Mouse (Mus musculus) heart, embryonic 16.5 days (tissue): Measurements from ENCODE around the gene Gpr108. TPM values are rescaled to one million over a fixed set of nuclear protein-coding genes. Genes with fewer than 3 reads are reported as not detected.

Source experiments
- ATAC-seq: fragments of 200-750 bp; cut with Nextera tagmentation; replicated peaks from 2 replicates; pipeline ENCODE4 v1.8.0; 2017; ENCODE audit warnings: moderate number of reproducible peaks; ENCODE audit not compliant: insufficient read depth, low FRiP score; ENCODE audit errors: extremely low read depth
- H3K27ac ChIP-seq: fragments of 300-500 bp; sonication (generic); 2 replicates; pipeline ENCODE4 v1.5.1; 2014; ENCODE audit warnings: mild to moderate bottlenecking, low read length, control low read depth, moderate library complexity
- H3K27me3 ChIP-seq: fragments of 300-500 bp; sonication (generic); 2 replicates; pipeline ENCODE4 v1.6.1; 2014; ENCODE audit warnings: low read length, mixed read lengths; ENCODE audit not compliant: control insufficient read depth, insufficient read depth
- H3K36me3 ChIP-seq: fragments of 300-500 bp; sonication (generic); 2 replicates; pipeline ENCODE4 v1.6.1; 2014; ENCODE audit not compliant: control insufficient read depth, insufficient read depth
- H3K4me1 ChIP-seq: fragments of 300-500 bp; sonication (generic); 2 replicates; pipeline ENCODE4 v1.6.1; 2014; ENCODE audit warnings: low read length, mixed read lengths; ENCODE audit not compliant: control insufficient read depth, insufficient read depth
- H3K4me2 ChIP-seq: fragments of 300-500 bp; sonication (generic); 2 replicates; pipeline ENCODE4 v1.6.1; 2014; ENCODE audit warnings: low read depth, mild to moderate bottlenecking, control low read depth, low read length
- H3K4me3 ChIP-seq: fragments of 300-500 bp; sonication (generic); 2 replicates; pipeline ENCODE4 v1.5.1; 2014; ENCODE audit warnings: mild to moderate bottlenecking, control low read depth, low read length
- H3K9ac ChIP-seq: fragments of 300-500 bp; sonication (generic); 2 replicates; pipeline ENCODE4 v1.6.1; 2014; ENCODE audit warnings: low read length, control low read depth
- H3K9me3 ChIP-seq: fragments of 300-500 bp; sonication (generic); replicated peaks from 2 replicates; pipeline ENCODE4 v1.6.1; 2016; ENCODE audit warnings: low read length; ENCODE audit not compliant: control insufficient read depth
- WGBS: fragments of 180-500 bp; shearing (Covaris S2); extraction: QIAGEN DNeasy Blood & Tissue Kit; methylation state at CpG from one replicate; pipeline ENCODE4 v1.1.7; 2014; 5-methylcytosine and 5-hydroxymethylcytosine counted together
- polyA plus RNA-seq: library from polyadenylated mRNA; unstranded; fragments of >200 nt; fragmentation: Nextera tagmentation; extraction: Ambion mirVana; gene quantifications from 2 replicates; pipeline ENCODE4 v1.2.1, GENCODE M21; 2015

Gene Gpr108
- polyA plus RNA-seq, 1 experiment from 2014 or later, result 28.9 TPM

- H3K36me3 ChIP-seq, result peaks cover 27% of the 10 kb centered on the region
- no peak for ATAC-seq
- no peak overlapping the region for H3K9ac ChIP-seq
- peaks cover 6% of the 10 kb centered on the region; the same call in 1 of the 2 replicates for H3K4me1 ChIP-seq
- no peak overlapping the region for H3K27ac ChIP-seq
- H3K27me3 ChIP-seq, result no peaks in the 10 kb centered on the region
- no peak overlapping the region for H3K4me3 ChIP-seq
- H3K9me3 ChIP-seq, result no peaks in the 10 kb centered on the region
- no peak overlapping the region for H3K4me2 ChIP-seq
- WGBS, result 89% methylated on average over 17 of the region's 17 CpGs
Measured at GRCm38 (mm10) chr17:57262901-57263550, 14.8 kb upstream of the Gpr108 start.

GRCm38 (mm10) chr17:57261796-57262195, 13.6 kb upstream of the Gpr108 start:
- Histone ChIP-seq H3K4me2 (no peak overlapping the region), H3K27me3 (no peaks in the 10 kb centered on the region), H3K9ac (no peak overlapping the region), H3K36me3 (peaks cover 35% of the 10 kb centered on the region), H3K4me1 (peaks cover 6% of the 10 kb centered on the region; the same call in 1 of the 2 replicates), H3K27ac (no peak overlapping the region), H3K4me3 (no peak overlapping the region), H3K9me3 (no peaks in the 10 kb centered on the region)
- WGBS, result 33% methylated on average over 1 of the region's 1 CpGs
- ATAC-seq, result no peak

DNA sequence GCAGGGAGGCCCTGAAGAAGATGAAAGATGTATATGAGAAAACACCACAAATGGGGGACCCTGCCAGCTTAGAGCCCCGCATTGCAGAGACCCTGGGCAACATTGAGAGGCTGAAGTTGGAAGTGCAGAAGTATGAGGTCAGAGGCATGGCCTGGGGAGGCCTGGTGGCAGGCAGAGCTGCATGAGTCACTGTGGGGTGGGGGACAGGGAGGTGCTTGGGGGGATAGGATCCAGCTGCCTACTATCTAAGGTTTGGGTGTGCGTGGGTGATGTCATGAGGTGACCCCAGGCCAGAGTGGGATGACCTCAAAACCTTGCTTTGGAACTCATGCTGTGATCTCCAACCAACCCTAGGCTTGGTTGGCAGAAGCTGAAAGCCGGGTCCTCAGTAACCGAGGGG, 13.0 kb upstream of the Gpr108 start:
- no peaks in the 10 kb centered on the region for H3K9me3 ChIP-seq
- H3K27me3 ChIP-seq, result no peaks in the 10 kb centered on the region
- H3K4me1 ChIP-seq, result peaks cover 6% of the 10 kb centered on the region; the same call in 1 of the 2 replicates
- no peak overlapping the region for H3K4me2 ChIP-seq
- H3K9ac ChIP-seq, result no peak overlapping the region
- 91% methylated on average over 4 of the region's 4 CpGs for WGBS
- no peak overlapping the region for H3K4me3 ChIP-seq
- H3K36me3 ChIP-seq, result peaks cover 37% of the 10 kb centered on the region
- no peak overlapping the region for H3K27ac ChIP-seq
- no peak for ATAC-seq

DNA sequence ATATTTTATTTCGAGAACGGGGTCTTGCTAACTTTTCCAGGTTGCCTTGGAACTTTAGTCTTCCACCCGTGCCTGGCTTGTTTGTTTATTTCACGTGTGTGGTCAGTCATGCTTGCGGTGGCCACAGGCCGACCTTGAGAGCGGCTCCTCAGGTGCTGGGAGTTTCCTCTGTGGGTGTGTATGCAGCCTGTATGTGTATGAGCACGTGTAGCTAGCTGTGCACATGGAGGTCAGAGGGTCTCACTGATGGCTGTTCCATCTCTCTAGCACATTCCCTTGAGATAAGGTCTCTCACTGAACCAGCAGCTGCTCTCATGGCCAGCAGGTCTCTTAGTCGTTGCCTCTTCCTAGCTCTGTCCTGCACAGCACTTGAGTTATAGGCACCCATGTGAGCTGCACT, 12.1 kb upstream of the Gpr108 start:
- peaks cover 39% of the 10 kb centered on the region for H3K36me3 ChIP-seq
- H3K4me3 ChIP-seq, result no peak overlapping the region
- H3K4me1 ChIP-seq, result peaks cover 4% of the 10 kb centered on the region; the same call in 1 of the 2 replicates
- WGBS, result 64% methylated on average over 9 of the region's 9 CpGs
- H3K27ac ChIP-seq, result no peak overlapping the region
- no peak overlapping the region for H3K9ac ChIP-seq
- no peaks in the 10 kb centered on the region for H3K9me3 ChIP-seq
- H3K4me2 ChIP-seq, result no peak overlapping the region
- no peaks in the 10 kb centered on the region for H3K27me3 ChIP-seq
- no peak for ATAC-seq

DNA sequence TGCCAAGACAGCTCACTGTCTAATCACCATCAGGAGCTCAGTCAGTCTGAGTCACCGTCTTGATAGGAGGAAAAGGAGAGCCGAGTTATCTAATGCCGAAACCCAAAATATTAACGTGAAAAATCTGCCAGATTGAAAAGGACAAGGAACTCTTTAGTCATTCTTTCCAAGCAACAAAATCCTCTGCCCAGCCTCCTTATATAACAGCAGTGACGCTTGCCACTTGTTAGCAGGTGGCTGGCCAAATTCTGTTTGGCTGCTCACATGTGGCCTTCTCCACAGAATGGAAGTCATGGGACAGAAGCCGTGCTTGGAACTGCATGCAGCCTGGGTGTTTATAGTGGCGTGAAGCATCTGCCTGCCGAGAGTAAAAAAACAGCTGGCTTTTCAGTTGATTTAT, 11.5 kb upstream of the Gpr108 start:
- no peak for ATAC-seq
- H3K4me3 ChIP-seq, result no peak overlapping the region
- H3K27me3 ChIP-seq, result no peaks in the 10 kb centered on the region
- no peaks in the 10 kb centered on the region for H3K4me1 ChIP-seq
- H3K9me3 ChIP-seq, result no peaks in the 10 kb centered on the region
- 84% methylated on average over 8 of the region's 8 CpGs for WGBS
- no peak overlapping the region for H3K4me2 ChIP-seq
- peaks cover 44% of the 10 kb centered on the region for H3K36me3 ChIP-seq
- H3K9ac ChIP-seq, result no peak overlapping the region
- no peak overlapping the region for H3K27ac ChIP-seq

DNA sequence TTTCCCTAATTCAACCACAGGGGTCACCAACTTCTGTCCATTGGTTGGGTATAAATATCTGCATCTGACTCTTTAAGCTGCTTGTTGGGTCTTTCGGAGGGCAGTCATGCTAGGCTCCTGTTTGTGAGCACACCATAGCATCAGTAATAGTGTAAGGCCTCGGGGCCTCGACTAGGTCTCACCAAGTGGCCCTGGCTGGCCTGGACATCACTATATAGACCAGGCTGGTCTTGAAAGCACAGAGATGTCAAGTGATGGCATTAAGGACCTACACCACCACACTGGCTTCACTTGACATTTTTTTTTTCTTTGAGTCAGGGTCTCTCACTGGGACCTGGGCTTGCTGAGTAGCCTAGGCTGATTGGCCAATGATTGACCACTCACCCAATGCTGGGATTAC, 9.9 kb upstream of the Gpr108 start:
- no peak overlapping the region for H3K4me2 ChIP-seq
- H3K4me3 ChIP-seq, result no peak overlapping the region
- H3K4me1 ChIP-seq, result no peaks in the 10 kb centered on the region
- H3K36me3 ChIP-seq, result peaks cover 53% of the 10 kb centered on the region
- H3K9me3 ChIP-seq, result no peaks in the 10 kb centered on the region
- H3K9ac ChIP-seq, result no peak overlapping the region
- WGBS, result 89% methylated on average over 3 of the region's 3 CpGs
- no peak for ATAC-seq
- H3K27me3 ChIP-seq, result no peaks in the 10 kb centered on the region
- H3K27ac ChIP-seq, result no peak overlapping the region

- Histone ChIP-seq H3K4me3 (no peak overlapping the region), H3K36me3 (peaks cover 50% of the 10 kb centered on the region), H3K27ac (no peak overlapping the region), H3K4me2 (no peak overlapping the region), H3K4me1 (no peaks in the 10 kb centered on the region), H3K27me3 (no peaks in the 10 kb centered on the region), H3K9me3 (no peaks in the 10 kb centered on the region), H3K9ac (no peak overlapping the region)
- WGBS, result 95% methylated on average over 22 of the region's 22 CpGs
- no peak for ATAC-seq
Measured at GRCm38 (mm10) chr17:57256921-57257485, 8.8 kb upstream of the Gpr108 start.

- 0 out of 2 replicates have a peak, but pooled peaks cover 4% of the 10 kb centered on the region for H3K4me1 ChIP-seq
- no peak for ATAC-seq
- H3K9me3 ChIP-seq, result no peaks in the 10 kb centered on the region
- WGBS, result 81% methylated on average over 14 of the region's 14 CpGs
- H3K27ac ChIP-seq, result no peak overlapping the region
- no peak overlapping the region for H3K4me3 ChIP-seq
- H3K9ac ChIP-seq, result no peak overlapping the region
- H3K27me3 ChIP-seq, result no peaks in the 10 kb centered on the region
- no peak overlapping the region for H3K4me2 ChIP-seq
- peaks cover 41% of the 10 kb centered on the region for H3K36me3 ChIP-seq
Measured at GRCm38 (mm10) chr17:57255354-57255753, 7.1 kb upstream of the Gpr108 start.

DNA sequence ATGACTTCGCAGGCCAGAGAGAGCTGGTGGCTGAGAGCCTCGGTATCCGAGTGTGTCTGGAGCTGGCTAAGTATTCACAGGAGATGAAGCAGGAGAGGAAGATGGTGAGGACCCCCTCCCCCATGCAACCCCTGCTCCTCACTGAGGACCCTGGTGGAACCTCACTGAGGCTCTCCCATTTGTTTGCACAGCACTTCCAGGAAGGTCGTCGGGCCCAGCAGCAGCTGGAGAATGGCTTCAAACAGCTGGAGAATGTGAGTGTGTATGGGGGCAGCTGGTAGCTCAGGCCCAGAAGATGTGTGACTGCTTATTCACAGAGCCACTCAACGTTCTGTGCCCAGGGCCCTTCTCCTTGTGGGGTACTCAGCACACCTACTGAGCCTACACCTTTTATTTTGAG, 5.1 kb upstream of the Gpr108 start:
- 64% methylated on average over 6 of the region's 6 CpGs for WGBS
- Histone ChIP-seq H3K27me3 (no peaks in the 10 kb centered on the region), H3K4me2 (no peak overlapping the region), H3K9me3 (no peaks in the 10 kb centered on the region), H3K4me3 (no peak overlapping the region), H3K36me3 (peaks cover 28% of the 10 kb centered on the region), H3K27ac (no peak overlapping the region), H3K4me1 (peaks cover 10% of the 10 kb centered on the region), H3K9ac (no peak overlapping the region)
- ATAC-seq, result no peak
